Mouse (Mus musculus): Measurements from ENCODE around the gene Sptbn1.

The Sptbn1 gene

GRCm38 (mm10) chr11:30132581-30132980 lies 135.4 kb downstream of the Sptbn1 start:
- DNase-seq (ENCODE audit: low spot score) = no peak

GRCm38 (mm10) chr11:30131640-30132039 lies 136.3 kb downstream of the Sptbn1 start:
- no peak for DNase-seq (ENCODE audit: low spot score)

- DNase-seq (ENCODE audit: low spot score) = no peak
Measured at GRCm38 (mm10) chr11:30129339-30129738, 138.6 kb downstream of the Sptbn1 start.

- DNase-seq (ENCODE audit: low spot score) = no peak
Measured at GRCm38 (mm10) chr11:30126840-30127239, 141.1 kb downstream of the Sptbn1 start.

GRCm38 (mm10) chr11:30118038-30118437 lies 149.9 kb downstream of the Sptbn1 start:
- DNase-seq (ENCODE audit: low spot score) = no peak

- no peak for DNase-seq (ENCODE audit: low spot score)
Measured at GRCm38 (mm10) chr11:30113631-30114030, 154.3 kb downstream of the Sptbn1 start.

GRCm38 (mm10) chr11:30110634-30111033 lies 157.3 kb downstream of the Sptbn1 start:
- no peak for DNase-seq (ENCODE audit: low spot score)

GRCm38 (mm10) chr11:30104177-30104576 lies 163.8 kb downstream of the Sptbn1 start:
- DNase-seq (ENCODE audit: low spot score) = no peak

GRCm38 (mm10) chr11:30102594-30102993 lies 165.4 kb downstream of the Sptbn1 start:
- DNase-seq (ENCODE audit: low spot score) = no peak

- DNase-seq (ENCODE audit: low spot score) = no peak
Measured at GRCm38 (mm10) chr11:30101796-30102195, 166.2 kb downstream of the Sptbn1 start.

GRCm38 (mm10) chr11:30101162-30101561 lies 166.8 kb downstream of the Sptbn1 start:
- no peak for DNase-seq (ENCODE audit: low spot score)

- DNase-seq (ENCODE audit: low spot score) = no peak
Measured at GRCm38 (mm10) chr11:30099916-30100315, 168.1 kb downstream of the Sptbn1 start.

GRCm38 (mm10) chr11:30095212-30095773 lies 172.7 kb downstream of the Sptbn1 start:
- DNase-seq (ENCODE audit: low spot score) = no peak

- peak; percentile 36 for DNase-seq (ENCODE audit: low spot score)
Measured at GRCm38 (mm10) chr11:30091892-30092291, 176.1 kb downstream of the Sptbn1 start.

- DNase-seq (ENCODE audit: low spot score) = no peak
Measured at GRCm38 (mm10) chr11:30085114-30085513, 182.9 kb downstream of the Sptbn1 start.

GRCm38 (mm10) chr11:30057299-30057698 lies 210.7 kb downstream of the Sptbn1 start:
- DNase-seq (ENCODE audit: low spot score) = peak; percentile 57
